Mouse (Mus musculus) cerebellum, adult 8-10 months (tissue): ENCODE data around the gene Cbfa2t2.
A peak's percentile ranks its signal among the peaks of the same experiment; 100 is the strongest.

Experiments used
- DNase-seq: peaks from one replicate; pipeline ENCODE4 v3.0.0; 2022

Gene Cbfa2t2

DNA sequence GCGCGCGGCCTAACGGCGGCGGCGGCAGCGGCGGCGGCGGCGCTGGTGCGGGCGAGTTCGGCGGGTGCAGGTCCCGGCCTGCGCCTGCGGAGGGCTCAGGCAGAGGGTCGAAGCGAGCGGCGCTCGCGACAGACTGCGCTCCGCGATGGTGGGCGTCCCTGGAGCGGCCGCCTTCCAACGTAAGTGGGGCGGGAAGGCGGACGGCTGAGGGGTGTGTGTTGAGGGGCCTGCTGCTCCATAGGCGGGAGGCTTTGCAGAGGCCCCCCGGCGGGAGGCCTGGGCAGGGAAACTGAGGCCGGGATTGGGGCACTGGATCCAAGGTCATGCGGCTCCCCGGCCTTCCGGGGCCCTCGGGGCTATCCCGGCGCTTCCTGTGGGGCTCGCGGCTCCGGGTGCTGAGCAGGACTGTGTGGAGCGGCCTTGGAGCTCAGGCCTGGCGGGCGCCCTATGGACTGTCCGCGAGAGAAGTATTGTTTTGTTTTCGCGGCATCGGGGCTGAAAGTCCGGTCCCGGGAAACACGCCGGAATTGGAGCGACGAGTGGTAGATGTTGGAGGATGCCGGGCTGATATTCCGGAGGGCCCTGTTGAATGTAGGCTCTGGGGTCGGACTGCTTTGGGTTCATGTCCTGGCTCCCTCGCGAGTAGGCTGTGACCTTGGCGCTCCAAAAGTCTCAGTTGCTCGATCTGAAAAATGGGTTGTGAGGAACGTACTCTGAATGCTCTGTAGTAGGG is at the start of gene Cbfa2t2:
TSS of gene Cbfa2t2 (plus strand) at position 24 of the 733 bp plus-strand sequence.
- peak; percentile 67 for DNase-seq

- no peak for DNase-seq
These were observed 45.9 kb upstream of the Cbfa2t2 start for GRCm38 (mm10) chr2:154390180-154390964.

GRCm38 (mm10) chr2:154394602-154395001 is 41.7 kb upstream of the Cbfa2t2 start:
- DNase-seq = peak; percentile 48

- DNase-seq = no peak
These were observed 39.8 kb upstream of the Cbfa2t2 start for GRCm38 (mm10) chr2:154396529-154396928.

- no peak for DNase-seq
These were observed 38.0 kb upstream of the Cbfa2t2 start for GRCm38 (mm10) chr2:154398267-154398666.

DNA sequence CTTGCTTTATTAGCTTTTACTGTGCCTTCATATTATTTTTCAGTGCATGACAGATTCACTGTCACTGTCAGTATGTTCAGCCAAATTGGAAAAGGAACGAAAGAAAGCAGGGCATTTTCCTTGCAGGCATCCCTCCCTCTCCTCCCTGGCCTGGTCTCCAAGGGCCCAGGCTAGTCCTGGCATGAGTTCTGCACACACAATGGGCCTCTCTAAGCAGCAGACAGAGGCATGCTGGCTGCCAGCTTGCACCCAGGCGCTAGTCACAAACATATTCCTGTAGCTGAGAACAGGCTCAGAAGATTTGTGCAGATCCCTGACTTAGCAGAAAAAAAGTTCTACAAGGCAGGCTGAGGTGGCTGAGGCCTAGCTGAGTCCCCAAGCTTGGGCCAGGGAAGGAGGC is 37.0 kb upstream of the Cbfa2t2 start:
- DNase-seq = no peak

GRCm38 (mm10) chr2:154401976-154402375 is 34.3 kb upstream of the Cbfa2t2 start:
- no peak for DNase-seq

- DNase-seq = no peak
These were observed 33.5 kb upstream of the Cbfa2t2 start for GRCm38 (mm10) chr2:154402811-154403210.

DNA sequence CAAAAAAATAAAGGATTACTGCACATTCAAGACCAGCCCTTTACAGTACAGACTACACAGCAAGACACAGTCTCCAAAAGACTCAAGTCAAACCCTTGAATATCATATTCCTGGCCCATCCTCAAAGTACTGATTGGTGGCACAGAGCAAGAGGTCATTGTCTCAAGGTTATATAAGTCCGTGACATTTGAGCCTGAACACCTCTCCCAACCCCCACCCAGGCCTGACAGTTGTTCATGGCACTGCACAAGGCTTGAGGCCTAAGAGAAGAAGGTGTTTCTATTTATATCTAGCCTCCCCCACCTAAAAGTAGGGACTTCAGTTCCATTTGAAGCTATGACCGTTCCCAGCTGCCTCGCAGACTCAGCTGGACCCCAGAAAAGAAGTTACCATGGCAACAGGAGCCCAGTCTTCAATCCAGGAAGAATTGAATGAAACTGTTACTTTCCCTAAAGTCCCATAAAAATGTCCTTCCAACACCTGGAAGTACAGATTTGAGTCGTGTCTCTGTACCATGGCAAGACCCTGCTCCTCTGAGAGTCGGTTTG is 30.8 kb upstream of the Cbfa2t2 start:
- no peak for DNase-seq

DNA sequence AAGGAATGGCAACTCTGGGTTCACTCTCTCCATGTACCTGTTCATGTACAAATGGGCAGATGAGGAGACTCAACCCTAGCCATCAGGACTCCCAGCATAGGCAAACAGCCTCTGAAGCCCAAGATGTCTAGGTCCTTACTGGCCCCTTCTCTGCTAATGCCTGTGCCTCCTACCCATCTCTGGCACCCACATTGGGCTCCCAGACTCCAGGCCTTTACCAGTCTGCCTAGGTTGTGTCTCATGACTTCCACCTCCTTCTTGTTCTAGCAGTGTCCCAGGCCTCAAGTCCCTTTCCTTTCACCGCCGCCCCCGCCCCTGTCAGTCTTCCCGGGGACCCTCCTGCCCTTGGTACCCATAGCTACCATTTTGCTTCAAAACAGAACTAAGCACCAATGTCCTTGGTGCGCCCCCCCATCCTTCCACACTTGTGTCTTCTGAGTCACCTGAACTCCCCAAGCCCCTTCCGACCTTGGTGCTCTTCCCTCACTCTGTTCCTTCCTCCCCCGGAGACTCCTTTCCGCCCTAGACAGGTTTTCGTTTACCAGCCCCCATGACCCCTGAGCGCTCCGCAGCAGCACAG is 29.1 kb upstream of the Cbfa2t2 start:
- DNase-seq = no peak

- DNase-seq = peak; percentile 80
These were observed 28.4 kb upstream of the Cbfa2t2 start, which contains the start of gene Snta1 for GRCm38 (mm10) chr2:154407643-154408445. Snta1 (minus strand) TSS chr2:154408099.

DNA sequence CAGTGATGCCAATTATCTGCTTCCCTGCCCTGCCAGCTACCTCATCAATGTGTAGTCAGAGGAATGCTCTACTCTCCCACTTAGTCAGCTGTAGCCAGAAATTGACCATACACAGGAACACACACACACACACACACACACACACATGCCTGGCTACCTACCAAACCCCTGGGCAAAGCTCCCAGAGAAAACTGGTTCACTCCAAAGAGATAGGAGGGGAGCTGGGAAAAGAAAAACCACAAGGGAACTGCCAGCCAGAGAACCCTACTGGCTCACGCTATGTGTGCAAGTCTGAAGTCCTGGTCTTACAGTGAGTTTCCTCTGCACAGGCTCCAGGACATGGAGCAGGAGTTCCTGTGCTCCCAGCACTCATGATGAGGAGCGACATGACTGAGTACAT is 25.9 kb upstream of the Cbfa2t2 start:
- no peak for DNase-seq

DNA sequence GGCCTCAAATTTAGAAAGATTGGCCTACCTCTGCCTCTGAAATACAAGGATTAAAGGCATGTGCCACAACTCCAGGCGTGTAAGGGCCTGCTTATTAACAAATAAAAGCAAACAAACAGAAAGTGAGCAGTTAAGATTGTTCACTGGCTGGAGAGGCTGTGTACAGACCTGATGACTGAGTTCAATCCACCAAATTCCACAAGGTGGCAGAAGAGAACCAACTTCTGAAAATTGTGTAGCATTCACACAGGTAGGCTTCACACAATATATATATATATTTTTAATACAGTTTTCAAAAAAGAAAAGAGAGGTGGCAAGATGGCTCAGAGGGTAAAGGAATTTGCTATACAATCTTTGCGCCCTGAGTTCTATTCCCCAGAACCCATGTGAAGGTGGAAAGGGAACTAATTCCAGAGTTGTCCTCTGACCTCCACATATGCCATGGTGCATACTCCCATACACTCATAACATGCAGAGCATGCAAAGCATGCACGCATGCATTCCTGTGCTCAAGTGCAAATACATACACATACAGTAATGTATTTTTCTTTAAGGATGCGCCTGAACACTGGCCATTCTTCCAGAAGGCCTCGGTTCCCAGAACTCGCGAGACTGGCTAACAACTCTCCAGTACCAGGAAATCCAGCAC is 24.1 kb upstream of the Cbfa2t2 start:
- DNase-seq = peak; percentile 69

DNA sequence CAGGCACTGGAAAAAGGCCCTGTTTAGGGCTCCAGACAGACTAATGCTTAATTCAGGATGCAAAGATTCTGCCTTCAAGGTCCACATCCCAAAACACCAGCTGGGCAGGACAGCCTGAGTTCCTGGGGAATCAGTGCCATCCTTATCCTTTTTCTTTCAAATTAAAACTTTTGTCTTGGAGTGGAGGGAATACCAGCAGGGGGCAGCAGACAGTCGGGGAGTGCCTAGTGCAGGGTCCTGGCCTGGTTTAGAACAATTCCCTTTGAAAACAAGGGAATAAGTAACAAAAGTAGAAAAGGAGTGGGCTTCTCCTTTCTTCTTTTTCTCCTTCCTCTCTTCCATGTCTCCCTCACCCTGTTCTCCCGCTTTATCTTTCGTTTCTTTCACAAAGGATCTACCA is 19.2 kb upstream of the Cbfa2t2 start:
- peak; percentile 78 for DNase-seq

DNA sequence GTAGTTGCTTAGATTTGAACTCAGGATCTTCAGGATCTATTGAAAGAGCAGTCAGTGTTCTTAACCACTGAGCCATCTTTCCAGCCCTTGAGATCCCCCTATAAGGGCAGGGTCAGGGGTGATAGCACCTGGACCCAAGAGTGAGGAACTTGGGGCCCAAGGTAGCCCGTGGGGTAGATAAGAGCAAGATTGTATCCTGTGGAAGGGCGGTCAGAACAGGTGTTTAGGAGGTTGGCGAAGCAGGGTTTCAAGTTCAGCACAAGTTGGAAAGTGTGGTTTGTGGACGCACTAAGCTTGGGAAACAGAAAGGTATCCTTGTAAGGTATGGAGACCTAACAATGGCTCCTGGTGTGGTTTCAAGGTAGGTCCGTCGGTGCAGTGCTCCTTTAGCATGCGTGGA is 18.3 kb upstream of the Cbfa2t2 start:
- no peak for DNase-seq

GRCm38 (mm10) chr2:154419631-154420515 is 16.4 kb upstream of the Cbfa2t2 start:
- DNase-seq = no peak

GRCm38 (mm10) chr2:154420942-154421731 is 15.1 kb upstream of the Cbfa2t2 start:
- peak; percentile 60 for DNase-seq

GRCm38 (mm10) chr2:154422181-154422580 is 14.1 kb upstream of the Cbfa2t2 start:
- no peak for DNase-seq

GRCm38 (mm10) chr2:154423548-154423947 is 12.7 kb upstream of the Cbfa2t2 start:
- no peak for DNase-seq

- no peak for DNase-seq
These were observed 10.8 kb upstream of the Cbfa2t2 start for GRCm38 (mm10) chr2:154425522-154425921.
